Mouse (Mus musculus): ENCODE measurements around the gene Higd1b. TPM values are rescaled to one million over a fixed set of nuclear protein-coding genes. Genes with fewer than 3 reads are reported as not detected.
A peak's percentile ranks its signal among the peaks of the same experiment; 100 is the strongest.

The Higd1b gene
- total and polyA plus RNA-seq, 3 experiments: not detected

- Histone ChIP-seq H3K9me3 (replicated peaks; ENCODE audit: low read length) (no peaks in the 10 kb centered on the region), H3K27me3 (replicated peaks) (no peaks in the 10 kb centered on the region), H3K27ac (ENCODE audit: insufficient read depth, low read depth) (no peak overlapping the region), H3K79me2 (replicated peaks; ENCODE audit: control insufficient read depth, extremely low read depth, insufficient read depth, poor library complexity, severe bottlenecking) (no peaks in the 10 kb centered on the region), H3K36me3 (replicated peaks in 1 of 2; ENCODE audit: control insufficient read depth in 1 of 2, insufficient read depth in 1 of 2, low read length in 1 of 2) (peaks cover 89 to 97% of the 10 kb centered on the region in 2 experiments), H3K9ac (ENCODE audit: insufficient read depth, low read depth) (no peak overlapping the region), H3K4me1 (ENCODE audit: control insufficient read depth in 1 of 2, insufficient read depth in 2 of 2) (no peaks in the 10 kb centered on the region), H3K4me3 (replicated peaks in 1 of 3; ENCODE audit: low read depth in 2 of 3, low read length in 2 of 3, poor library complexity in 1 of 3) (no peak overlapping the region), H3K4me2 (ENCODE audit: insufficient read depth, low read depth, poor library complexity, severe bottlenecking) (no peak overlapping the region)
- TF ChIP-seq USF2 (conservative IDR thresholded peaks at IDR 0.05; ENCODE audit: low read depth, low read length) (no peak), TCF12 (IDR thresholded peaks at IDR 0.05; ENCODE audit: low read depth, low read length) (no peak), MAZ (IDR thresholded peaks at IDR 0.05; ENCODE audit: low read depth, low read length) (no peak), ZMIZ1 (IDR thresholded peaks at IDR 0.05; ENCODE audit: low read depth, low read length) (no peak), JUND (conservative IDR thresholded peaks at IDR 0.05; ENCODE audit: low read depth, low read length) (no peak), TBP (conservative IDR thresholded peaks at IDR 0.05; ENCODE audit: low read depth, low read length) (no peak), EP300 (IDR thresholded peaks at IDR 0.05; ENCODE audit: low read length) (no peak), NELFE (IDR thresholded peaks at IDR 0.05; ENCODE audit: low read depth, low read length) (no peak)
- in situ Hi-C loops (cut with MboI; ENCODE audit: low pct_ligation_motif_present, low pct_unique_long_range_greater_than_20kb, low sequenced_read_pairs) (no loop called here), dilution Hi-C loops (cut with MboI; ENCODE audit: extremely low pct_ligation_motif_present, extremely low pct_unique_long_range_greater_than_20kb, low sequenced_read_pairs) (no loop called here)
- DNase-seq (ENCODE audit: extremely low read depth): no peak
Measured at GRCm38 (mm10) chr11:102858951-102859350, 23.3 kb downstream of the Higd1b start.

- no peak for TF ChIP-seq IRF4 (IDR thresholded peaks at IDR 0.05; ENCODE audit: low read depth, low read length)
- no peak for TF ChIP-seq GABPA (IDR thresholded peaks at IDR 0.05; ENCODE audit: insufficient replicate concordance, low read depth, low read length)
- no peak for TF ChIP-seq NELFE (IDR thresholded peaks at IDR 0.05; ENCODE audit: low read depth, low read length)
- no peak for TF ChIP-seq MAFK (IDR thresholded peaks at IDR 0.05; ENCODE audit: insufficient replicate concordance, low read length)
- no peak for TF ChIP-seq ZKSCAN1 (IDR thresholded peaks at IDR 0.05; ENCODE audit: borderline replicate concordance, low read depth, low read length)
- no peak for TF ChIP-seq SMC3 (IDR thresholded peaks at IDR 0.05; ENCODE audit: low read depth, low read length)
Measured at GRCm38 (mm10) chr11:102859933-102860332, 24.3 kb downstream of the Higd1b start.

GRCm38 (mm10) chr11:102864272-102864671, 28.6 kb downstream of the Higd1b start:
- Histone ChIP-seq H3K4me3 (replicated peaks in 1 of 3; ENCODE audit: low read depth in 2 of 3, low read length in 2 of 3, poor library complexity in 1 of 3) (no peak overlapping the region), H3K9ac (ENCODE audit: insufficient read depth, low read depth) (no peak overlapping the region), H3K79me2 (replicated peaks; ENCODE audit: control insufficient read depth, extremely low read depth, insufficient read depth, poor library complexity, severe bottlenecking) (no peaks in the 10 kb centered on the region), H3K27ac (ENCODE audit: insufficient read depth, low read depth) (no peak overlapping the region), H3K27me3 (replicated peaks) (no peaks in the 10 kb centered on the region), H3K9me3 (replicated peaks; ENCODE audit: low read length) (no peaks in the 10 kb centered on the region), H3K4me1 (ENCODE audit: control insufficient read depth in 1 of 2, insufficient read depth in 2 of 2) (no peaks in the 10 kb centered on the region), H3K36me3 (replicated peaks in 1 of 2; ENCODE audit: control insufficient read depth in 1 of 2, insufficient read depth in 1 of 2, low read length in 1 of 2) (peaks cover 80 to 96% of the 10 kb centered on the region in 2 experiments), H3K4me2 (ENCODE audit: insufficient read depth, low read depth, poor library complexity, severe bottlenecking) (no peak overlapping the region)
- TF ChIP-seq MXI1 (IDR thresholded peaks at IDR 0.05; ENCODE audit: low read depth, low read length) (no peak), MAFK (IDR thresholded peaks at IDR 0.05; ENCODE audit: insufficient replicate concordance, low read length) (no peak), CHD2 (IDR thresholded peaks at IDR 0.05; ENCODE audit: low read length) (no peak), TCF12 (IDR thresholded peaks at IDR 0.05; ENCODE audit: low read depth, low read length) (no peak), ETS1 (conservative IDR thresholded peaks at IDR 0.05; ENCODE audit: low read depth, low read length) (no peak), RCOR1 (conservative IDR thresholded peaks at IDR 0.05; ENCODE audit: low read depth, low read length) (no peak), SMC3 (IDR thresholded peaks at IDR 0.05; ENCODE audit: low read depth, low read length) (peak; percentile 70), RAD21 (IDR thresholded peaks at IDR 0.05; ENCODE audit: low read depth, low read length) (peak; percentile 52), USF1 (IDR thresholded peaks at IDR 0.05; ENCODE audit: low read depth, low read length) (no peak), ZNF384 (IDR thresholded peaks at IDR 0.05; ENCODE audit: low read depth, low read length) (no peak), CTCF (conservative IDR thresholded peaks at IDR 0.05 in 1 of 2, IDR thresholded peaks at IDR 0.05 in 1 of 2; ENCODE audit: low read depth in 2 of 2, low read length in 2 of 2) (peak; percentile 48 to 83; a peak in 3 of 4 replicates), UBTF (IDR thresholded peaks at IDR 0.05; ENCODE audit: low read depth, low read length) (no peak), JUND (conservative IDR thresholded peaks at IDR 0.05; ENCODE audit: low read depth, low read length) (no peak)
- dilution Hi-C loops (cut with MboI; ENCODE audit: extremely low pct_ligation_motif_present, extremely low pct_unique_long_range_greater_than_20kb, low sequenced_read_pairs): no loop called here
- in situ Hi-C loops (cut with MboI; ENCODE audit: low pct_ligation_motif_present, low pct_unique_long_range_greater_than_20kb, low sequenced_read_pairs): loop anchor here (10.0 kb wide), 1 partner anchor 89 kb away; no protein-coding TSS in a partner anchor
- peak; percentile 70 for DNase-seq (ENCODE audit: extremely low read depth)

More at GRCm38 (mm10) chr11:102859933-102860332, 24.3 kb downstream of the Higd1b start:
- H3K27me3 ChIP-seq (replicated peaks): no peaks in the 10 kb centered on the region
- H3K36me3 ChIP-seq (replicated peaks in 1 of 2; ENCODE audit: control insufficient read depth in 1 of 2, insufficient read depth in 1 of 2, low read length in 1 of 2): peaks cover 88 to 98% of the 10 kb centered on the region in 2 experiments
- no peak overlapping the region for H3K4me2 ChIP-seq (ENCODE audit: insufficient read depth, low read depth, poor library complexity, severe bottlenecking)
- H3K79me2 ChIP-seq (replicated peaks; ENCODE audit: control insufficient read depth, extremely low read depth, insufficient read depth, poor library complexity, severe bottlenecking): no peaks in the 10 kb centered on the region
- dilution Hi-C loops (cut with MboI; ENCODE audit: extremely low pct_ligation_motif_present, extremely low pct_unique_long_range_greater_than_20kb, low sequenced_read_pairs): no loop called here
- DNase-seq (ENCODE audit: extremely low read depth): no peak
- H3K9ac ChIP-seq (ENCODE audit: insufficient read depth, low read depth): no peak overlapping the region
- in situ Hi-C loops (cut with MboI; ENCODE audit: low pct_ligation_motif_present, low pct_unique_long_range_greater_than_20kb, low sequenced_read_pairs): loop anchor here (10.0 kb wide), 1 partner anchor 85 kb away; no protein-coding TSS in a partner anchor
- no peaks in the 10 kb centered on the region for H3K4me1 ChIP-seq (ENCODE audit: control insufficient read depth in 1 of 2, insufficient read depth in 2 of 2)
- no peak overlapping the region for H3K4me3 ChIP-seq (replicated peaks in 1 of 3; ENCODE audit: low read depth in 2 of 3, low read length in 2 of 3, poor library complexity in 1 of 3)
- no peaks in the 10 kb centered on the region for H3K9me3 ChIP-seq (replicated peaks; ENCODE audit: low read length)
- H3K27ac ChIP-seq (ENCODE audit: insufficient read depth, low read depth): no peak overlapping the region
